Mouse (Mus musculus): ENCODE measurements around the gene Smim9. TPM values are rescaled to one million over a fixed set of nuclear protein-coding genes. Genes with fewer than 3 reads are reported as not detected.

The Smim9 gene
- polyA plus RNA-seq, 1 experiment from 2014 or later, result not detected

GRCm38 (mm10) chrX:75137729-75138128 is 25.8 kb downstream of the Smim9 start:
- no peak for TF ChIP-seq CTCF (IDR thresholded peaks at IDR 0.05; ENCODE audit: low read depth)
- ATAC-seq (ENCODE audit: insufficient read depth), result no peak
- no peak for DNase-seq
- no peaks in the 10 kb centered on the region for H3K4me1 ChIP-seq (ENCODE audit: insufficient read depth)
- H3K36me3 ChIP-seq (ENCODE audit: insufficient read depth), result no peaks in the 10 kb centered on the region
- H3K27me3 ChIP-seq (ENCODE audit: insufficient read depth, low read length), result no peaks in the 10 kb centered on the region
- WGBS, result 72% methylated on average over 2 of the region's 2 CpGs
- H3K27ac ChIP-seq (ENCODE audit: low read depth), result no peak overlapping the region
- no peak overlapping the region for H3K4me3 ChIP-seq (ENCODE audit: low read depth, low read length)
- no peaks in the 10 kb centered on the region for H3K9me3 ChIP-seq (ENCODE audit: low read depth, low read length)
- no peak overlapping the region for H3K4me2 ChIP-seq
- no peak overlapping the region for H3K9ac ChIP-seq

- DNase-seq, result no peak
- H3K9me3 ChIP-seq (ENCODE audit: low read depth, low read length), result no peaks in the 10 kb centered on the region
- ATAC-seq (ENCODE audit: insufficient read depth), result no peak
- no peak overlapping the region for H3K4me2 ChIP-seq
- no peak overlapping the region for H3K9ac ChIP-seq
- H3K4me1 ChIP-seq (ENCODE audit: insufficient read depth), result no peaks in the 10 kb centered on the region
- no peak overlapping the region for H3K4me3 ChIP-seq (ENCODE audit: low read depth, low read length)
- H3K27ac ChIP-seq (ENCODE audit: low read depth), result no peak overlapping the region
- no peak for TF ChIP-seq CTCF (IDR thresholded peaks at IDR 0.05; ENCODE audit: low read depth)
- no peaks in the 10 kb centered on the region for H3K27me3 ChIP-seq (ENCODE audit: insufficient read depth, low read length)
- H3K36me3 ChIP-seq (ENCODE audit: insufficient read depth), result no peaks in the 10 kb centered on the region
These were observed 26.6 kb downstream of the Smim9 start for GRCm38 (mm10) chrX:75136938-75137337.

- Histone ChIP-seq H3K4me2 (peak within 1 kb of the TSS; percentile 54), H3K27me3 (ENCODE audit: insufficient read depth, low read length) (no peaks in the 10 kb centered on the region), H3K4me1 (ENCODE audit: insufficient read depth) (no peaks in the 10 kb centered on the region), H3K9me3 (ENCODE audit: low read depth, low read length) (no peaks in the 10 kb centered on the region), H3K4me3 (ENCODE audit: low read depth, low read length) (peak within 1 kb of the TSS; percentile 54), H3K9ac (peak within 1 kb of the TSS; percentile 67), H3K36me3 (ENCODE audit: insufficient read depth) (peaks cover under 1% of the 10 kb centered on the region), H3K27ac (ENCODE audit: low read depth) (peak within 1 kb of the TSS; percentile 76; the same call in 1 of the 2 replicates)
- TF ChIP-seq CTCF (IDR thresholded peaks at IDR 0.05; ENCODE audit: low read depth), result no peak
- ATAC-seq (ENCODE audit: insufficient read depth), result peak; percentile 100
- WGBS, result 8% methylated on average over 35 of the region's 36 CpGs
- peak; percentile 91 for DNase-seq
These were observed 33.0 kb downstream of the Smim9 start, which contains the start of gene Mpp1 for GRCm38 (mm10) chrX:75130467-75131160. Mpp1 (minus strand) TSS chrX:75131016.

DNA sequence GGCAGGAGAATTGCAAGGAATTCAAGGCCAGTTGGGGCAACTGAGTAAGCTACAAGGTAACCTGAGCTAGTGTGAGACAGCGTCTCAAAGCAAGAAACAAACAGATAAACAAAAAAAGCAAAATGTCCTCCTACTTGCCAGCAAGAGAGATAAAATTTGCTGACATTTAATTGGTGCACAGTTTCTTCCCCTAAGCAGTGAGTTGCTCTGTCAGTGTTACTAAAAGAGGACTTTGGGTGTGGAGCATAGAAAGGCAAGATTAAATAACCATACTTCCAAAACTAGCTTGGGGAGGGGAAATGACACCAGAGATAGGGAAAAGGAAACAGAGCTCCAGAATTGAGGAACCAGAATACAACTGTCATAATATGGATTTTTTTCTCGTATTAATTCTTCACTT is 34.1 kb downstream of the Smim9 start:
- TF ChIP-seq CTCF (IDR thresholded peaks at IDR 0.05; ENCODE audit: low read depth), result no peak
- Histone ChIP-seq H3K4me3 (ENCODE audit: low read depth, low read length) (peak overlapping the region; percentile 54), H3K4me2 (peak overlapping the region; percentile 54)

GRCm38 (mm10) chrX:75128333-75128980 is 35.1 kb downstream of the Smim9 start:
- Histone ChIP-seq H3K27ac (ENCODE audit: low read depth) (no peak overlapping the region), H3K4me2 (peak overlapping the region; percentile 35), H3K36me3 (ENCODE audit: insufficient read depth) (peaks cover 12% of the 10 kb centered on the region), H3K4me1 (ENCODE audit: insufficient read depth) (no peaks in the 10 kb centered on the region), H3K9ac (no peak overlapping the region), H3K9me3 (ENCODE audit: low read depth, low read length) (no peaks in the 10 kb centered on the region), H3K4me3 (ENCODE audit: low read depth, low read length) (no peak overlapping the region), H3K27me3 (ENCODE audit: insufficient read depth, low read length) (no peaks in the 10 kb centered on the region)
- TF ChIP-seq CTCF (IDR thresholded peaks at IDR 0.05; ENCODE audit: low read depth), result no peak
- ATAC-seq (ENCODE audit: insufficient read depth), result no peak
- DNase-seq, result peak; percentile 66

More for the DNA sequence above, 34.1 kb downstream of the Smim9 start:
- Histone ChIP-seq H3K27ac (ENCODE audit: low read depth) (peak overlapping the region; percentile 42; the same call in 1 of the 2 replicates), H3K9me3 (ENCODE audit: low read depth, low read length) (no peaks in the 10 kb centered on the region), H3K36me3 (ENCODE audit: insufficient read depth) (peaks cover 9% of the 10 kb centered on the region), H3K4me1 (ENCODE audit: insufficient read depth) (no peaks in the 10 kb centered on the region), H3K27me3 (ENCODE audit: insufficient read depth, low read length) (no peaks in the 10 kb centered on the region), H3K9ac (no peak overlapping the region)
- WGBS, result 50% methylated on average over 2 of the region's 2 CpGs
- DNase-seq (no peak), ATAC-seq (ENCODE audit: insufficient read depth) (no peak)

DNA sequence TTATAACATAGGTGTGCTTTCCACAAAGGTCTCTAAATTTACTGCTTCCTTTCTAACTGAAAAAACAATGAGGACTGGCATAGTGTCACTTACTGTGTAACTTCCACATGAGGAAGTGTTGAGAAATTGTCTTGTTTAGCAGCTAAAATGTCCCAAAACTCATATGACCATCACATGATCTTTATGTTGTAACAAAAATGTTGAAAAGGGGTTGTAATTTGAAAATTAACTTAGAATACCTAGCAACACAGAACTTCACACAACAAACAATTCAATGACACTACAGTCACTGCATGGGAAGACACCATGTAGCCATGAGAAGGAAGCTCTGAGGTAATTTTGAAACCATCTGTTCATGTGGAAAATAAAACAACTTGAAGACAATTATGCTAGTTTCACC is 36.7 kb downstream of the Smim9 start:
- no peak for TF ChIP-seq CTCF (IDR thresholded peaks at IDR 0.05; ENCODE audit: low read depth)
- H3K27me3 ChIP-seq (ENCODE audit: insufficient read depth, low read length), result no peaks in the 10 kb centered on the region
- ATAC-seq (ENCODE audit: insufficient read depth) (no peak), DNase-seq (no peak)
- H3K9ac ChIP-seq, result no peak overlapping the region
- no peak overlapping the region for H3K4me2 ChIP-seq
- peaks cover 17% of the 10 kb centered on the region for H3K36me3 ChIP-seq (ENCODE audit: insufficient read depth)
- no peaks in the 10 kb centered on the region for H3K4me1 ChIP-seq (ENCODE audit: insufficient read depth)
- H3K4me3 ChIP-seq (ENCODE audit: low read depth, low read length), result no peak overlapping the region
- H3K9me3 ChIP-seq (ENCODE audit: low read depth, low read length), result no peaks in the 10 kb centered on the region
- H3K27ac ChIP-seq (ENCODE audit: low read depth), result no peak overlapping the region

GRCm38 (mm10) chrX:75125606-75126005 is 38.0 kb downstream of the Smim9 start:
- 77% methylated on average over 3 of the region's 3 CpGs for WGBS
- no peak overlapping the region for H3K27ac ChIP-seq (ENCODE audit: low read depth)
- no peak for TF ChIP-seq CTCF (IDR thresholded peaks at IDR 0.05; ENCODE audit: low read depth)
- no peak overlapping the region for H3K4me3 ChIP-seq (ENCODE audit: low read depth, low read length)
- no peaks in the 10 kb centered on the region for H3K4me1 ChIP-seq (ENCODE audit: insufficient read depth)
- H3K27me3 ChIP-seq (ENCODE audit: insufficient read depth, low read length), result no peaks in the 10 kb centered on the region
- ATAC-seq (ENCODE audit: insufficient read depth) (no peak), DNase-seq (no peak)
- peaks cover 21% of the 10 kb centered on the region for H3K36me3 ChIP-seq (ENCODE audit: insufficient read depth)
- no peaks in the 10 kb centered on the region for H3K9me3 ChIP-seq (ENCODE audit: low read depth, low read length)
- H3K9ac ChIP-seq, result no peak overlapping the region
- no peak overlapping the region for H3K4me2 ChIP-seq

Data from lung, embryonic 14.5 days (tissue).